Mouse (Mus musculus): ENCODE data around the gene Atxn1.
A peak's percentile ranks its signal among the peaks of the same experiment; 100 is the strongest.

The Atxn1 gene

GRCm38 (mm10) chr13:45628341-45628740 lies 336.5 kb downstream of the Atxn1 start:
- no peak for DNase-seq (ENCODE audit: low spot score)

DNA sequence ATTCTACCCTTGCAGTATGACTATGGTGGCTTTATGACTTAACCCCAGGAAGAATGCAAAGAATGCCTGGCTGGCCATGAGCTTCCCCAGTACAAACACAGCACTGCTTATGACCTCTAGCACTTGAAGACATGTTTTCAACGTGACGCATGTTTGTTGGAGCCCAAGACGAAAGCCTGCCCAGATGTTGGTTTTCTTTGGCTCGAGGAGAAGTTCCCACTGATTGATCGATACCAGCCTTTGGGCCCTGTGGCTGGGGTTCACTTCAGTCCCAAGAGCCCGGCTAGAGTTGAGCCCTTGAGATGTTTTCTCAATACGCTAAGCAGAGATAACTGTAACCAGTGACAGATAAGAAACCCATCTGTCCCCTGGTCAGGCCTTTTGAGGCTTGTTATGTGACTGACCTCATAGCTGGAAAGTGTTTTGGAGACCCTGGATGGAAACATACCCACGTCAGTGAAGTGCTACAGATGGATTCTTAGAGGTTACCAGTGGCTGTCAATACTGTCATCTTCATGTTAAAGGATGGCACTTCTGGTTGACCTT lies 337.5 kb downstream of the Atxn1 start:
- no peak for DNase-seq (ENCODE audit: low spot score)

- DNase-seq (ENCODE audit: low spot score) = no peak
Measured at GRCm38 (mm10) chr13:45625740-45626139, 339.1 kb downstream of the Atxn1 start.

GRCm38 (mm10) chr13:45623846-45624245 lies 341.0 kb downstream of the Atxn1 start:
- DNase-seq (ENCODE audit: low spot score) = no peak

DNA sequence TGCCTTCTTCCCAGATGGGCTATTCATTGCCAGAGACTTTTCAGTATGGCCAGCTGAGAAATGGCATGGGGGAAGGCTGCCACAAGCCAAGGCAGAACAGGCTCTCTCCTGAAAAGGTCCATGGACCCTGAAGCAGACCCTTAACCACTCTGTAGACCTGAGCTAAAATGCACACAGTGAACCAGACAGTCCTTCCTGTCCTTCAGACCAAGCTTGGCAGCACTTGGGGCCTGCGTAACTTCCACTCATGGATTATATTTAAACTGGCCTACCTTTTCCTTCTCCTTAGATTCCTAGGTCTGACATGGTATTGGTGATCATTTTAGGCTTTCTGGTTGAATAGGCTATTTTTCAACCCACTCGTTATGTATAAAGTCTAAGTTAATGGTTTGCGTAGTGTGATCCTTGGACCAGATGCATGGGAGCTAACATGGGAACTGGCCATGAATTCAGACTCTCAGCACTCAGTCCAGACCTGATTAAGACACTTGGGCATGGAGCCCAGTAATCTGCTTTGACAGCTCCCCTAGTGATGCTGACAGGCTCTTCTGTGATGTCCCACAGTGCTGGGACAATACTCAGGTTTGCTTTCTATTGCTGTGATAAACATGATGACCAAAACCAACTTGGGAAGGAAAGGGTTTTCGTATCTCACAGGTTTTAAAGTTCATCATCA lies 341.8 kb downstream of the Atxn1 start:
- no peak for DNase-seq (ENCODE audit: low spot score)

DNA sequence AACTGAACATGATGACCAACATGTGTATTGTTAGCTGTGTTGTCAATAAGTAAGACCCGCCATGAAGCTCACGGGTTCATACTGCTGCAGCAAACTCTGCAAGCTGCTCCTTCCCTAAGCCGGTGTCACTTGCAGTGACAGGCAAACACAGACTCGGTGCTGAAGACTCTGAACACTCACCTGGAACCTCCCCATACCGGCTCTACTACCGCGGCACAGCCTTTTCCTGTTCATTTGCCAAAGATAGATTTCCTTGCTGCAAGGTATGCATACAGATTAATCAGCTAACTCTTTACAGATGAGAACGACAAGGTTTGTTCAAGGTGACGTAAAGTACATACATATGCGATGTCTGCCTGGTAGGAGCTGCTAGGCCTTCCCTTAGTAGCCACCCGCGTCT lies 344.1 kb downstream of the Atxn1 start:
- DNase-seq (ENCODE audit: low spot score) = peak; percentile 19

DNA sequence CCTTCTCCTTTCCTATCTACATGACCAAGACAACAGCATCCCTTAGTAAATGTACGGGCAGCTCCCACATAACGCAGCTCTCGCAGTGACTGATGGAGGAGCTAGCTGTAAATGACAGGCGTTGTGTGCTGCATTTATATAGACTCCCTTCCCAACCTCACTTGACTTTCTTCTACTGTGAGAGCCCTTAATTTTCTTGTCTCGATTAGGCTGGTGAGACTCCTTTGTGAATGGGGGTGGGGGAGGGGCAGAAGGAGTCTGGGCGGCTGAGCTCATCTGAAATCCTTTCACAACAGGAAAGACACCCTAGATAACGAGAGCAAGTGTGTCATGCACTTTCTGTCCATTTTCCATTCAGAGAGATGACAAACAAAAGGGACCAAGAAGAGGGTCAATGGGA lies 344.5 kb downstream of the Atxn1 start:
- DNase-seq (ENCODE audit: low spot score) = no peak

- no peak for DNase-seq (ENCODE audit: low spot score)
Measured at GRCm38 (mm10) chr13:45617988-45618387, 346.8 kb downstream of the Atxn1 start.

DNA sequence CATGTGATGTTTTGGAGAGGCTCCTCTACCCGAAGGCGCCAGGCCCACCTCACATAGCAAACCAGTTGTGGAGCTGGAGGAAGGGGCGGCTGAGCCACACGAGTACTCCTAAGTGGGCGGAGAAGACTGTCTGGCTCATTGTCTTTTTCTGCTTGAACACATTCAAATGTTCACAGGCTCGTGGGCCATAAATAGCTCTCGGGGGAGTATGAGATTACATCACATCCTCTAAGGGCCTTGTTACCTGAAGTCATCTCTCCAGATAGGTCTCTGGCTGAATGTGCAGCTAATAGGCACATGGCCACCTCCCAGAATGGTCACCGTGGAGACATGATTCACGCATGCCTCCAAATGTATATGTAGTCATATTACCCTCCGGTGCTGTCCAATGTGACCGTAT lies 350.0 kb downstream of the Atxn1 start:
- no peak for DNase-seq (ENCODE audit: low spot score)

- peak; percentile 41 for DNase-seq (ENCODE audit: low spot score)
Measured at GRCm38 (mm10) chr13:45613346-45613745, 351.5 kb downstream of the Atxn1 start.

- DNase-seq (ENCODE audit: low spot score) = no peak
Measured at GRCm38 (mm10) chr13:45611554-45611953, 353.3 kb downstream of the Atxn1 start.

- DNase-seq (ENCODE audit: low spot score) = no peak
Measured at GRCm38 (mm10) chr13:45609461-45609860, 355.3 kb downstream of the Atxn1 start.

GRCm38 (mm10) chr13:45608593-45608992 lies 356.2 kb downstream of the Atxn1 start:
- no peak for DNase-seq (ENCODE audit: low spot score)

DNA sequence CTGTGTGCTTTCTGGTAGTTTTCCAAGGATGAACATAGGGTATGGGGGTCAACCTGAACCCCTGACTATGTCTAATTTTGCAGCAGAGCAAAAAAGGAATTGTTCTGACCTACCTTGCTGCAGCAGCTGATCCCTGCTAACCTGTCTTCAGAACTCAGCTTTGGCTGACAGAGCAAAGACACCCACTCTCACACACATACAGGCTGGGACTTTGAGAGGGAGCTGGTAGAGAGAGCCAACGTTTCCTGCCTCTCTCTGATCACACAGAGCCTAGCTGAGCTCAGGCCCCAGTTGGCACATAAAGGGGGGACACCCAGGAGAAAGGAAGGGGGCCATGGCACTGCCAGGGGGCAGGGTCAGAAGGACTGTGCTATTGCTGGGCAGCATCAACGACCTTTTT lies 356.9 kb downstream of the Atxn1 start:
- DNase-seq (ENCODE audit: low spot score) = no peak

DNA sequence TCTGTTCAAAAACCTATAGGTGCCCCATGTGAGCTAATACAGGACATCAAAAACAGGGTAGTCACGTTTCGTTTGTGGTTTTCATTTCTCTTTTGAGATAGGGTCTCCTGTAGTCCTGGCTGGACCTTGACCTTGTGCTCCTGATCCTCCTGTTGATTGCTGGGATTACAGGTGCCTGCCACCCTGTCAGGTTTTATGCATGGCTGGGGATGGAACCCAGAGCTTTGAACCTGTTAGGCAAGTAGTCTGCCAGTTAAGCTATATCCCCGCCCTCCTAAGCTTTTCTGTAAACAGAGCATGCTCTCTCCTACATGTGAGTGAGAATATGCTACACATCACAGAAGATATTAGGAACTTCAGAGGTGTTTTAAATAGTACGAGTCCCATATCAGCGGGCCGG lies 361.2 kb downstream of the Atxn1 start:
- DNase-seq (ENCODE audit: low spot score) = no peak

- no peak for DNase-seq (ENCODE audit: low spot score)
Measured at GRCm38 (mm10) chr13:45600443-45600842, 364.4 kb downstream of the Atxn1 start.

GRCm38 (mm10) chr13:45599831-45600230 lies 365.0 kb downstream of the Atxn1 start:
- DNase-seq (ENCODE audit: low spot score) = no peak

DNA sequence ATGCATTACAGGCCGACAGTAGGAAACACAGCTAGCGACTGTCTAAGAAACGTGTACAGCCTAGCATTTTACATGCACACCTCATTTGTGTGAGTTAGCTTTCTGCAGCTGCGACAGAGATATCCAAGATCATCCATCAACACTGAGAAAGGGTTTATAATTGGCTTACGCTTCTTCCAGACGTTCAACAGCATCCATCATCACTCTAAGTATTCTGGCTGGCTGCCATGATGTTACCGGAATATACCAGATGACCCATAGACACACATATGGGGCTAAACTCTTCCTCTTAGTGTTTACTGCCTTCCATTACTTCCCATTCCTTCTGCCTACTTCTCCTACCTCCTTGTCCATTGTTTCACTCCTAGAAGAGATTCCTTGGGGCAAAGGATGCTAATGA lies 369.4 kb downstream of the Atxn1 start:
- DNase-seq (ENCODE audit: low spot score) = no peak

GRCm38 (mm10) chr13:45593914-45594313 lies 370.9 kb downstream of the Atxn1 start:
- no peak for DNase-seq (ENCODE audit: low spot score)

DNA sequence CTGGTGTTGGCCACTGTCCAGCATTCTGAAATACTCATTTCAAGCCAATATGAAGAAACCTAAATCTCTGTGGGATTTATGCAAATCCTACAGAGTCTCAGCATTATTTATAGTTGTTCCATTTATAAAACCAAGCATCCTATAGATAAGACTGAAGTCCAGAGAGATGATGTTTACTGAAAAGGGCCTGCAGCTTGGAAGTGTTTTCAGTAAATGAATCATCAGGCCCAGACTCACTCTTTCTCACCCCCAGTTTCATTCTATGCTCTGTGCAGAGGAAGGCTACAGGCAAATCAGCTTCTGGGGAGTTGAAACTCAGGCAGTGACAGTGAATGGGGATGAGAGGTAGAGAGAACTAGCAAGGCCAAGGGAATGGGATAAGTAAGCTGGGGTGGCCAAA lies 373.9 kb downstream of the Atxn1 start:
- no peak for DNase-seq (ENCODE audit: low spot score)

DNA sequence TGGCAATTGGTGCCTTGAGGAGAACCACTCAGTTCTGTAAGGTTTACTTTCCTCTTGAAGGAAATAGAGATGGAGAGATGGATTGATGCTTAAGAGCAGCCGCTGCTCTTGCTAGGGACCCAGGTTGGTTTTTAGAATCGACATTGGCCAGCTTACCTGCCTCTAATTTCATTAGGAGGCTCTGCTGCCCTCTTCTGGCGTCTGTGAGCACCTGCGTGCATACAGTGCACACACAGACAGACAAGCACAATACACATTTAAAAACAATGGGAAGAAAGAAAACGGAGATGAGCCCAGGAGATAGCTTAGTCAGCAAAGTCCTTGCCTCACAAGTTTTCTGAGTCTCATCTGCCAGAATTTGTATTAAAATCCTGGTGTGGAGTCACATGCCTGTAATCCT lies 381.7 kb downstream of the Atxn1 start:
- no peak for DNase-seq (ENCODE audit: low spot score)

- DNase-seq (ENCODE audit: low spot score) = peak; percentile 26
Measured at GRCm38 (mm10) chr13:45582294-45582693, 382.5 kb downstream of the Atxn1 start.

DNA sequence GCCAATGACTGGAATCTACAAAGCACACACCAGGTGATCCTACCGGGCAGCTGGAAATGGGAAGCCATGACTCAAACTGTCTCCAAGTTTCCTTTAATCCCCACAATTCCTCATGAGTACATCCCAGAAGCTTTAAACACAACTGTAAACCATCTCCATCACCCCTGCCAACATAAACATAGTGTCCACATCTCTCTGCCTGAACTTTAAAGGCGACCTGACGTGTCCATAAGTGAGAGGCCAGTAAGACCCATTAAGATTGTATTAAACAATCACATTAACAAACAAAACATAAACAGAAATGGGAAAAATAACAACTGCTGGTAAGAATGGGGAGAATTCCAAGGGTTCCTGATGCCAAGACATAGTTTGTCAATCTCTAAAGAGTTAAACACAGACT lies 385.1 kb downstream of the Atxn1 start:
- DNase-seq (ENCODE audit: low spot score) = no peak

- no peak for DNase-seq (ENCODE audit: low spot score)
Measured at GRCm38 (mm10) chr13:45577784-45578183, 387.0 kb downstream of the Atxn1 start.
